ENCODE assay signal across 19 mouse cellular contexts in genomic region chr12:111193331-111193730, GRCm38 (mm10). TPM values are rescaled to one million over a fixed set of nuclear protein-coding genes. Genes with fewer than 3 reads are reported as not detected.
DNase-seq lines count a peak whose midpoint lies in the region; ATAC-seq and TF ChIP-seq lines count a peak whose summit lies in the region.
"Had no signal": no experiment of that assay in that cellular context is flagged by ENCODE, and none has a peak within 500 bp of the region (broad histone marks: within the 10 kb centered on the region; RNA-seq: fewer than 3 reads in every experiment).

No protein-coding gene starts in this region.

- peak; percentile 36; the same call in 1 of the 2 replicates for ATAC-seq in cerebellum, adult (ENCODE audit: insufficient number of reproducible peaks, low FRiP score, low TSS enrichment)
- ATAC-seq in kidney, postnatal 0 days (replicated peaks; ENCODE audit: low FRiP score, low read depth): no peak
- ATAC-seq in kidney, embryonic 14.5 days (ENCODE audit: low FRiP score, low TSS enrichment): no peak; the same call in 1 of the 2 replicates
- no peak for ATAC-seq in midbrain, embryonic 13.5 days
- no peak for ATAC-seq in midbrain, postnatal 0 days (ENCODE audit: low FRiP score)
- ATAC-seq: Patski had no signal

- no peaks in the 10 kb centered on the region for H3K27me3 ChIP-seq in kidney, postnatal 0 days (ENCODE audit: insufficient read depth, low read length)
- no peaks in the 10 kb centered on the region for H3K27me3 ChIP-seq in kidney, embryonic 14.5 days (ENCODE audit: control insufficient read depth, insufficient read depth, low read length)
- no peaks in the 10 kb centered on the region for H3K27me3 ChIP-seq in midbrain, embryonic 13.5 days
- no peaks in the 10 kb centered on the region for H3K27me3 ChIP-seq in midbrain, postnatal 0 days (ENCODE audit: insufficient read depth, low read length)
- H3K27me3 ChIP-seq in megakaryocyte, embryonic 14.5 days (replicated peaks): no peaks in the 10 kb centered on the region
- no peaks in the 10 kb centered on the region for H3K27me3 ChIP-seq in heart, embryonic 10.5 days (ENCODE audit: insufficient read depth, poor library complexity, severe bottlenecking)
- H3K27me3 ChIP-seq: embryonic facial prominence, embryonic 13.5 days; limb, embryonic 13.5 days; lung, embryonic 15.5 days; Patski had no signal

- no peak for TF ChIP-seq CTCF in kidney, postnatal 0 days (IDR thresholded peaks at IDR 0.05; ENCODE audit: low read depth)
- no peak for TF ChIP-seq CTCF in midbrain, postnatal 0 days (IDR thresholded peaks at IDR 0.05)

- WGBS in kidney, postnatal 0 days: 48% methylated on average over 9 of the region's 9 CpGs
- 64% methylated on average over 9 of the region's 9 CpGs for WGBS in kidney, embryonic 14.5 days
- 76% methylated on average over 9 of the region's 9 CpGs for WGBS in midbrain, embryonic 13.5 days
- 72% methylated on average over 9 of the region's 9 CpGs for WGBS in midbrain, postnatal 0 days
- WGBS in heart, embryonic 10.5 days: 75% methylated on average over 9 of the region's 9 CpGs

- no peak overlapping the region for H3K27ac ChIP-seq in kidney, postnatal 0 days
- H3K27ac ChIP-seq in kidney, embryonic 14.5 days (ENCODE audit: low read depth, low read length): no peak overlapping the region
- peak overlapping the region; percentile 19 for H3K27ac ChIP-seq in midbrain, embryonic 13.5 days
- H3K27ac ChIP-seq in midbrain, postnatal 0 days (ENCODE audit: low read depth, low read length): no peak overlapping the region
- H3K27ac ChIP-seq in heart, embryonic 10.5 days: no peak overlapping the region
- H3K27ac ChIP-seq: embryonic facial prominence, embryonic 13.5 days; limb, embryonic 13.5 days; lung, embryonic 15.5 days had no signal

- H3K9ac ChIP-seq in kidney, postnatal 0 days (ENCODE audit: low read depth, low read length): no peak overlapping the region
- no peak overlapping the region for H3K9ac ChIP-seq in kidney, embryonic 14.5 days (ENCODE audit: low read depth, low read length)
- no peak overlapping the region; the same call in 1 of the 2 replicates for H3K9ac ChIP-seq in midbrain, embryonic 13.5 days (replicated peaks)
- H3K9ac ChIP-seq in midbrain, postnatal 0 days (replicated peaks; ENCODE audit: low read length, poor library complexity, severe bottlenecking): no peak overlapping the region
- H3K9ac ChIP-seq: embryonic facial prominence, embryonic 13.5 days; limb, embryonic 13.5 days; lung, embryonic 15.5 days had no signal

- no peaks in the 10 kb centered on the region for H3K36me3 ChIP-seq in kidney, postnatal 0 days (ENCODE audit: insufficient read depth, low read length)
- H3K36me3 ChIP-seq in kidney, embryonic 14.5 days (ENCODE audit: control insufficient read depth, insufficient read depth, low read length): peaks cover 4% of the 10 kb centered on the region; the same call in 1 of the 2 replicates
- H3K36me3 ChIP-seq in midbrain, embryonic 13.5 days: peaks cover 4% of the 10 kb centered on the region
- no peaks in the 10 kb centered on the region; the same call in 1 of the 2 replicates for H3K36me3 ChIP-seq in midbrain, postnatal 0 days (ENCODE audit: insufficient read depth, low read length)
- peaks cover 48% of the 10 kb centered on the region for H3K36me3 ChIP-seq in megakaryocyte, embryonic 14.5 days (replicated peaks; ENCODE audit: low read length)
- no peaks in the 10 kb centered on the region for H3K36me3 ChIP-seq in heart, embryonic 10.5 days
- H3K36me3 ChIP-seq: embryonic facial prominence, embryonic 13.5 days; limb, embryonic 13.5 days; lung, embryonic 15.5 days had no signal

- no peaks in the 10 kb centered on the region for H3K9me3 ChIP-seq in kidney, postnatal 0 days (replicated peaks; ENCODE audit: low read length)
- no peaks in the 10 kb centered on the region for H3K9me3 ChIP-seq in kidney, embryonic 14.5 days (ENCODE audit: control insufficient read depth, low read length)
- H3K9me3 ChIP-seq in midbrain, embryonic 13.5 days: no peaks in the 10 kb centered on the region
- no peaks in the 10 kb centered on the region for H3K9me3 ChIP-seq in midbrain, postnatal 0 days (ENCODE audit: low read length)
- no peaks in the 10 kb centered on the region for H3K9me3 ChIP-seq in megakaryocyte, embryonic 14.5 days
- no peaks in the 10 kb centered on the region for H3K9me3 ChIP-seq in heart, embryonic 10.5 days
- H3K9me3 ChIP-seq: embryonic facial prominence, embryonic 13.5 days; limb, embryonic 13.5 days; lung, embryonic 15.5 days had no signal

- H3K4me1 ChIP-seq in kidney, postnatal 0 days (replicated peaks; ENCODE audit: insufficient read depth, low read length): 0 out of 2 replicates have a peak, but pooled peaks cover 9% of the 10 kb centered on the region
- H3K4me1 ChIP-seq in kidney, embryonic 14.5 days (ENCODE audit: control insufficient read depth, insufficient read depth, low read length): peaks cover 6% of the 10 kb centered on the region; the same call in 1 of the 2 replicates
- peaks cover 17% of the 10 kb centered on the region for H3K4me1 ChIP-seq in midbrain, embryonic 13.5 days (replicated peaks)
- H3K4me1 ChIP-seq in midbrain, postnatal 0 days (ENCODE audit: insufficient read depth, low read length): peaks cover 7% of the 10 kb centered on the region; the same call in 1 of the 2 replicates
- H3K4me1 ChIP-seq in megakaryocyte, embryonic 14.5 days: peaks cover 91% of the 10 kb centered on the region
- H3K4me1 ChIP-seq in heart, embryonic 10.5 days: peaks cover 9% of the 10 kb centered on the region

- H3K4me3 ChIP-seq in kidney, postnatal 0 days (replicated peaks; ENCODE audit: low read depth, low read length): no peak overlapping the region
- no peak overlapping the region for H3K4me3 ChIP-seq in kidney, embryonic 14.5 days (ENCODE audit: low read length)
- H3K4me3 ChIP-seq in midbrain, embryonic 13.5 days (replicated peaks): no peak overlapping the region
- no peak overlapping the region for H3K4me3 ChIP-seq in midbrain, postnatal 0 days (ENCODE audit: low read depth, low read length)
- H3K4me3 ChIP-seq in megakaryocyte, embryonic 14.5 days (replicated peaks): peak overlapping the region; percentile 46
- no peak overlapping the region for H3K4me3 ChIP-seq in heart, embryonic 10.5 days
- H3K4me3 ChIP-seq: embryonic facial prominence, embryonic 13.5 days; limb, embryonic 13.5 days; lung, embryonic 15.5 days had no signal

- DNase-seq in cerebellum, postnatal 4 days (ENCODE audit: low spot score in 2 of 2): no peak
- DNase-seq in kidney, postnatal 0 days (ENCODE audit: low spot score): no peak
- DNase-seq in midbrain, postnatal 0 days (ENCODE audit: low spot score): no peak
- no peak for DNase-seq in heart, embryonic 10.5 days (ENCODE audit: low spot score)
- DNase-seq: heart, adult 18-20 months; kidney, adult 18-20 months; right cerebral cortex, postnatal 25 days; thymus, adult 2 months had no signal

- 0 out of 2 replicates have a peak overlapping the region, but pooled peaks have one; percentile 18 for H3K4me2 ChIP-seq in kidney, postnatal 0 days (ENCODE audit: low read length)
- H3K4me2 ChIP-seq in kidney, embryonic 14.5 days (replicated peaks; ENCODE audit: low read depth, low read length): no peak overlapping the region
- H3K4me2 ChIP-seq in midbrain, embryonic 13.5 days (replicated peaks): no peak overlapping the region
- no peak overlapping the region for H3K4me2 ChIP-seq in midbrain, postnatal 0 days (ENCODE audit: low read depth, low read length, poor library complexity, severe bottlenecking)
- H3K4me2 ChIP-seq: embryonic facial prominence, embryonic 13.5 days; limb, embryonic 13.5 days; lung, embryonic 15.5 days had no signal

RNA-seq across cellular contexts. Expression of gene 4930595D18Rik, which starts 9.0 kb away (rescaled TPM):
- not detected in 2 replicates for polyA plus RNA-seq in kidney, postnatal 0 days (2015; fragmentation: Nextera tagmentation; extraction: Ambion mirVana)
- not detected in 2 replicates for polyA plus RNA-seq in kidney, embryonic 14.5 days (2014; fragmentation: Nextera tagmentation; extraction: Ambion mirVana)
- polyA plus RNA-seq in midbrain, embryonic 13.5 days (2015; fragmentation: Nextera tagmentation; extraction: Ambion mirVana): not detected in 2 replicates
- total RNA-seq in midbrain, postnatal 0 days (2014; rRNA removed): not detected in 2 replicates
- polyA plus RNA-seq in midbrain, postnatal 0 days (2015; fragmentation: Nextera tagmentation; extraction: Ambion mirVana): 0.20 TPM in 1 of 2 replicates, not detected in the other
- not detected in 2 replicates for polyA plus RNA-seq in megakaryocyte, embryonic 14.5 days (2012; ENCODE audit: insufficient read depth, low replicate concordance)
- polyA plus RNA-seq in heart, embryonic 10.5 days (2016; fragmentation: Nextera tagmentation; extraction: Ambion mirVana): not detected in 2 replicates
- total RNA-seq: heart, adult 18-20 months; heart, postnatal 25 days; layer of hippocampus, postnatal 25 days; monocyte, adult 5-6 weeks had no signal
- polyA plus RNA-seq: embryonic facial prominence, embryonic 13.5 days; limb, embryonic 13.5 days; lung, embryonic 15.5 days; Patski; thymus, adult 2 months had no signal

RNA-seq across cellular contexts. Expression of gene Traf3, which starts 27.2 kb away (rescaled TPM):
- polyA plus RNA-seq in kidney, postnatal 0 days (2015; fragmentation: Nextera tagmentation; extraction: Ambion mirVana): 6.4 and 7.3 TPM in 2 replicates
- polyA plus RNA-seq in kidney, embryonic 14.5 days (2014; fragmentation: Nextera tagmentation; extraction: Ambion mirVana): 12.5 and 14.0 TPM in 2 replicates
- polyA plus RNA-seq in midbrain, embryonic 13.5 days (2015; fragmentation: Nextera tagmentation; extraction: Ambion mirVana): 15.7 and 19.7 TPM in 2 replicates
- total RNA-seq in midbrain, postnatal 0 days (2014; rRNA removed): 39.1 and 40.2 TPM in 2 replicates
- polyA plus RNA-seq in midbrain, postnatal 0 days (2015; fragmentation: Nextera tagmentation; extraction: Ambion mirVana): 13.0 and 14.9 TPM in 2 replicates
- polyA plus RNA-seq in megakaryocyte, embryonic 14.5 days (2012; ENCODE audit: insufficient read depth, low replicate concordance): 5.1 and 13.4 TPM in 2 replicates
- 6.9 and 7.2 TPM in 2 replicates for polyA plus RNA-seq in heart, embryonic 10.5 days (2016; fragmentation: Nextera tagmentation; extraction: Ambion mirVana)
